Mouse (Mus musculus): ENCODE measurements around the gene Gpr142. TPM values are rescaled to one million over a fixed set of nuclear protein-coding genes. Genes with fewer than 3 reads are reported as not detected.

Gpr142 gene
- polyA plus RNA-seq, 1 experiment from 2014 or later = not detected

DNA sequence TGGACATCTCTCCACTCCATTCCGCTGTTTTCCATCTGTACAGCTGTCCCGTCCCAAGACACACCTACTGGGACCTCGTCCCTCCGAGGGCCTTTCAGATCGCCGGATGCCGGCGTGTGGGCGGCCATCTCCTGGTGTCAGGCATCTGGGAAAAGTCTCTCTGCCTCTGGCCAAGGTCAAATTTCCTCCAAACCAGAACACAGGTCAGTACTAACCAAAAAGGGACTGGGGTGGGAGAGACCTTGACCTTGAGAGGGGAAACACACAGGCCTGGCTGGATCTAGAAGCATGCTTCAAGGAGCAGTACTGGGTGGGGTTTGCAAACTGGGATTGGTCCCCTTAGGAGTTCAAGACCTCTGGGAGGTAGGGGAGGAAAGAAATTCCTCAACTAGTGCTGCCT is 9.0 kb upstream of the Gpr142 start:
- H3K9ac ChIP-seq (ENCODE audit: low read length) = no peak overlapping the region
- H3K27me3 ChIP-seq (ENCODE audit: control insufficient read depth, insufficient read depth, low read depth, low read length) = peaks cover 89% of the 10 kb centered on the region
- no peak overlapping the region for H3K4me3 ChIP-seq (ENCODE audit: low read length)
- H3K4me2 ChIP-seq (ENCODE audit: low read depth, low read length) = no peak overlapping the region
- H3K36me3 ChIP-seq (ENCODE audit: control insufficient read depth, insufficient read depth, low read length) = no peaks in the 10 kb centered on the region
- H3K27ac ChIP-seq (ENCODE audit: low read length) = no peak overlapping the region
- peaks cover 12% of the 10 kb centered on the region for H3K4me1 ChIP-seq (replicated peaks; ENCODE audit: control insufficient read depth, insufficient read depth, low read length)
- ATAC-seq (ENCODE audit: low read depth) = no peak
- 59% methylated on average over 9 of the region's 9 CpGs for whole genome bisulfite sequencing
- no peaks in the 10 kb centered on the region for H3K9me3 ChIP-seq (ENCODE audit: control insufficient read depth, low read length)

DNA sequence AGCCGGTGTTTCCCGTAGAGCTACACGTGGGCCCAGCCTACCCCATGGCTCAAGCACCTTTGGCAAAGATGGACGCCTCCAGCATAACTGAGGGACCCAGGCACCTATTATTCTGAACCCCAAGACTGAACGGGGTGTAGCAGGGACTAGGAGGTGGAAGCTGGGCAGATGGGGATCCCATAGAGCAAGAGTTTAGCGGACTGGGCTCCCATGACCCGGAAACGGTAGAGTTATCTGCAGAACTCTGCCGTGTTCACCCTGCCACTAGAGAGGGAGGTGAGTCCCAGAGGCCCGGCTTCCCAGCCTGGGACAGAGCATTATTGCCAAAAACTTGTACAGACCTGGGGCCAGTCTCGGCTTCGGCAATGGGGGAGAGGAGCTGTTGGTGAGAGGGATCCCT is 8.6 kb upstream of the Gpr142 start:
- ATAC-seq (ENCODE audit: low read depth) = no peak
- 58% methylated on average over 12 of the region's 12 CpGs for WGBS

DNA sequence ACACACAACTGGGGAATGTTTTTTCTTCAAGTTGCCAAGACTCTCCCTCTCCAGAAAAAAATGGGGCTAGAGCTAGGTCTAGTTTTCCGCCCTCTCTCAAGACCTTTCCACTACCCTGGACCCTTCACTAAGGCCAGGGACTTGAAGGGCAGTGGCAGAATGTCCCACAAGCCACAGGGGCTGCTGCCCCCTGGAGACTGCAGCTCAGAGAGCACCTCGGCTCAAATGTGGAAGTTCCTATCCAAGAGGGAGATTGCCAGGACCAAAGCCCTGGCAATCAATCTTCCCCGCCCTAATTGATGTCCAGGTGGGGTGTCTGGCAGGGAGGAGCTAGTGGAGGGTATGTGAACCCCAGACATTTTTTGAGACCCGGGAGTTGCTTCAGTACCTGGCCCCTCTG is 7.9 kb upstream of the Gpr142 start:
- WGBS = 30% methylated on average over 4 of the region's 4 CpGs
- Histone ChIP-seq H3K4me3 (ENCODE audit: low read length) (no peak overlapping the region), H3K9ac (ENCODE audit: low read length) (no peak overlapping the region), H3K27me3 (ENCODE audit: control insufficient read depth, insufficient read depth, low read depth, low read length) (peaks cover 78% of the 10 kb centered on the region), H3K4me2 (ENCODE audit: low read depth, low read length) (no peak overlapping the region), H3K27ac (ENCODE audit: low read length) (no peak overlapping the region), H3K9me3 (ENCODE audit: control insufficient read depth, low read length) (no peaks in the 10 kb centered on the region), H3K36me3 (ENCODE audit: control insufficient read depth, insufficient read depth, low read length) (no peaks in the 10 kb centered on the region), H3K4me1 (replicated peaks; ENCODE audit: control insufficient read depth, insufficient read depth, low read length) (peaks cover 17% of the 10 kb centered on the region)
- ATAC-seq (ENCODE audit: low read depth) = no peak

More for the DNA sequence above, 8.6 kb upstream of the Gpr142 start:
- H3K4me2 ChIP-seq (ENCODE audit: low read depth, low read length) = no peak overlapping the region
- H3K4me1 ChIP-seq (replicated peaks; ENCODE audit: control insufficient read depth, insufficient read depth, low read length) = peaks cover 12% of the 10 kb centered on the region
- H3K9ac ChIP-seq (ENCODE audit: low read length) = no peak overlapping the region
- peaks cover 85% of the 10 kb centered on the region for H3K27me3 ChIP-seq (ENCODE audit: control insufficient read depth, insufficient read depth, low read depth, low read length)
- no peak overlapping the region for H3K27ac ChIP-seq (ENCODE audit: low read length)
- no peaks in the 10 kb centered on the region for H3K9me3 ChIP-seq (ENCODE audit: control insufficient read depth, low read length)
- no peak overlapping the region for H3K4me3 ChIP-seq (ENCODE audit: low read length)
- H3K36me3 ChIP-seq (ENCODE audit: control insufficient read depth, insufficient read depth, low read length) = no peaks in the 10 kb centered on the region

DNA sequence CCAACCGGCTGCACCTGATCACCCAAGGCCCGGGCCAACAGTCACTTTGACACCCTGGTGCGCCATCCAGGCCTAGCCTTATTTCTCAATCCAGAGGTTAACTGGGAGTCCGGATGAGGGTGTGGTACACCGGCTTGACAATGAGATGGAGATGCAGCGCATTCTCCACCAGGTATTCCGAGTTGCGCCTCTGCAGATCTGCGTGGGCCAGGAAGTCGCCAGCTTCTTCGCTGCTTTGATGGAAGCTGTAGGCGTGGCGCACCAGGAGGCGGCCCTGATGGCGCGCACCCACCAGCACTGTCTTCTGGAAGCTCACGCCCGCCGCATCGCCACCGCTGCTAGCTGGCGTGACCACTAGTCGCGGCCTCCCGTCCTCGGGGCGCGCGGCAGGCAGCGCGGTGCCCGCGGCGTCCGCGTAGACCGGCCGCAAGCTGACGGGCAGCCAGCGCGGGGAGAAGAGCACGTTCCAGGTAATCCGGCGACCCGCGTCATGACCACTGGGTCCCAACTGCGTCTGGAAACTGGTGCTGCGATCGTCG is 7.3 kb upstream of the Gpr142 start:
- WGBS = 1% methylated on average over 50 of the region's 50 CpGs
- Histone ChIP-seq H3K27me3 (ENCODE audit: control insufficient read depth, insufficient read depth, low read depth, low read length) (peaks cover 72% of the 10 kb centered on the region), H3K9ac (ENCODE audit: low read length) (peak overlapping the region; percentile 29), H3K4me1 (replicated peaks; ENCODE audit: control insufficient read depth, insufficient read depth, low read length) (peaks cover 18% of the 10 kb centered on the region), H3K27ac (ENCODE audit: low read length) (no peak overlapping the region), H3K9me3 (ENCODE audit: control insufficient read depth, low read length) (no peaks in the 10 kb centered on the region), H3K4me2 (ENCODE audit: low read depth, low read length) (peak overlapping the region; percentile 79), H3K4me3 (ENCODE audit: low read length) (peak overlapping the region; percentile 51), H3K36me3 (ENCODE audit: control insufficient read depth, insufficient read depth, low read length) (no peaks in the 10 kb centered on the region)
- ATAC-seq (ENCODE audit: low read depth) = no peak

DNA sequence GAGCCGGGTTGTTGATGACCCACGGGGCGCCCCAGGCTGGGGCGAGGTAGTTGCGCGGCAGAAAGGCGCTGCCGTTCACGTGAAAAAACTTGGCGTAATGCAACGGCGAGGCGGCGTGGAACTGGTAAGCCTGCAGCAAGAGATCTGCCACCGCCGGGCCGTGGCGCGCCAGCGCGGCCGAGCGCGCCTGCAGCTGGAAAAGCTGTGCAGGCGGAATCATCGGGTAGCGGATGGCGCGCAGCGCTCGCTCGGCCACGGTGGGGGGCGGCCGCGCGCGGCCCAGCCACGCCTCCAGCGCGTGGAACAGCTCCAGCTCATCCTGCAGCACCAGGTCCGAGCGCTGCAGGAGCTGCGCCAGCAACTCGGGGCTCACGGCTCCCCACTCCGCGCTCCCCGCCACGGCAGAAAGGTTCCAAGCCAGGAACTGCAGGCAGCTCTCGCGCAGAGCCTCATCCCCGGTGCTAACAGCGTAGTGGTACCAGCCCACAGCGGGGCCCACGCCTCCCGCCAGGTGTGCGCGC is 6.8 kb upstream of the Gpr142 start:
- Histone ChIP-seq H3K9ac (ENCODE audit: low read length) (peak overlapping the region; percentile 29), H3K4me3 (ENCODE audit: low read length) (peak overlapping the region; percentile 51), H3K27ac (ENCODE audit: low read length) (no peak overlapping the region), H3K27me3 (ENCODE audit: control insufficient read depth, insufficient read depth, low read depth, low read length) (peaks cover 67% of the 10 kb centered on the region), H3K4me1 (replicated peaks; ENCODE audit: control insufficient read depth, insufficient read depth, low read length) (peaks cover 18% of the 10 kb centered on the region), H3K36me3 (ENCODE audit: control insufficient read depth, insufficient read depth, low read length) (no peaks in the 10 kb centered on the region), H3K9me3 (ENCODE audit: control insufficient read depth, low read length) (no peaks in the 10 kb centered on the region), H3K4me2 (ENCODE audit: low read depth, low read length) (peak overlapping the region; percentile 79)
- under 1% methylated on average over 59 of the region's 59 CpGs for WGBS
- no peak for ATAC-seq (ENCODE audit: low read depth)

DNA sequence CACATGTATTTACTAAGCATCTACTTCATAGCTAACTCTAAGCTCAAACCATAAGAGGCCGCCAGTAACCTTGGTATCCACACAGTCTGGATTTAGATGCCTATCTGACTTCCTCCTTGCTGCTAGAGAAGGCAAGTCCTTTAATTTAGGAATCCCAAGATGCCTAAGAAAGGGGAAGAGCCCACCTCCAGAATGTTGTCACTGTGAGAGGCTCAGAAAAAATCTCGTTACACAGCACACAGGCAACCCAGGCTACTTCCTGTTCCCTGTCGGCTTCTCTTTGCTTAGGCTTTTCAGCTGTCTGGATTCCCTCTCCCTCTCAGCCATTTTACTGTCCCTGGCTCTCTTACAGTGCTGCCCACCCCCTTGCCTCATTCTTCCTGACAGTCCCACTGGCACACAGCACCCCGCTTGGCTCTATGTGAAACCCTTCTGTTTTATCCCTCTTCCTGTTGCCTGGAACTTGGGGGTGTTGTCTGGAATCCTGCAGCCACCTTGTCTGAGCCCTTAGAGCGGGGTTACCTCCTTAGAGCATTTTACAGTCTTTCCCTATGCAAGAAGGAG is 5.7 kb upstream of the Gpr142 start:
- 48% methylated on average over 5 of the region's 5 CpGs for WGBS
- Histone ChIP-seq H3K27me3 (ENCODE audit: control insufficient read depth, insufficient read depth, low read depth, low read length) (peaks cover 56% of the 10 kb centered on the region), H3K4me1 (replicated peaks; ENCODE audit: control insufficient read depth, insufficient read depth, low read length) (peaks cover 18% of the 10 kb centered on the region), H3K4me2 (ENCODE audit: low read depth, low read length) (no peak overlapping the region), H3K36me3 (ENCODE audit: control insufficient read depth, insufficient read depth, low read length) (no peaks in the 10 kb centered on the region), H3K9ac (ENCODE audit: low read length) (no peak overlapping the region), H3K9me3 (ENCODE audit: control insufficient read depth, low read length) (no peaks in the 10 kb centered on the region), H3K27ac (ENCODE audit: low read length) (no peak overlapping the region), H3K4me3 (ENCODE audit: low read length) (no peak overlapping the region)
- ATAC-seq (ENCODE audit: low read depth) = no peak

DNA sequence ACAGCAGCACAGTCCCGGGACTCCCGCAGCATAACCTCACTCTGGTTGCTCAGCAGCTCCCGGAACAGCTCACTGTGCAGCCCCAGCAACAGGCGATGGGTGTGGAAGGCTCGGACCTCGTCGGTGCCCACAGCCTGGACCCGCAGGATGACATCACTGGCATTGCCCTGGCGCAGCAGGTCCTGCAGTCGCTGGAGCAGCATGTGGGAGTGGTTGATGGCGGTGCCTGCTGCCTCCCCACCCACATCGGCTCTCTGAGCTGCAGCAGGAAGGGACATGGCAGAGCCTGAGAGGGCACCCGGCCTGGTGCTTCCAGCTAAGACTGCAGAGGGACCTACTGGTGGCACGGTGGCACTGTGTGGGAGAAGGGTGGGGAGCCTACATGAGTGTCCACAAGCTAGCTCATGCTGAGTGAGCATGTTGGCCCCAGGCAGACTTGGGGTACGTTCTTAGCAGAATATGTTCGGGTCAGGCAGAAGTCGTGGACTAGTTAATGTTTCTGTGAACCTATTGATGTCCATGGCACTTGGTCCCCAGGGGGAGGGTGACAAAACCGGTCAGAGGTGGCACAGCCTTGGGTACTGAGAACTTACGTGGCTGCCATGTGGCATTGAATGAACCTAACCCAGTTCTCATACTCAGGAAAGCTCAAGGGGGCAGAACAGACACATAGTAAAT is 4.7 kb upstream of the Gpr142 start:
- no peak overlapping the region for H3K4me3 ChIP-seq (ENCODE audit: low read length)
- H3K4me1 ChIP-seq (replicated peaks; ENCODE audit: control insufficient read depth, insufficient read depth, low read length) = peaks cover 18% of the 10 kb centered on the region
- peaks cover 49% of the 10 kb centered on the region for H3K27me3 ChIP-seq (ENCODE audit: control insufficient read depth, insufficient read depth, low read depth, low read length)
- ATAC-seq (ENCODE audit: low read depth) = no peak
- WGBS = 64% methylated on average over 19 of the region's 19 CpGs
- H3K9me3 ChIP-seq (ENCODE audit: control insufficient read depth, low read length) = no peaks in the 10 kb centered on the region
- H3K27ac ChIP-seq (ENCODE audit: low read length) = no peak overlapping the region
- no peak overlapping the region for H3K4me2 ChIP-seq (ENCODE audit: low read depth, low read length)
- no peak overlapping the region for H3K9ac ChIP-seq (ENCODE audit: low read length)
- H3K36me3 ChIP-seq (ENCODE audit: control insufficient read depth, insufficient read depth, low read length) = no peaks in the 10 kb centered on the region

DNA sequence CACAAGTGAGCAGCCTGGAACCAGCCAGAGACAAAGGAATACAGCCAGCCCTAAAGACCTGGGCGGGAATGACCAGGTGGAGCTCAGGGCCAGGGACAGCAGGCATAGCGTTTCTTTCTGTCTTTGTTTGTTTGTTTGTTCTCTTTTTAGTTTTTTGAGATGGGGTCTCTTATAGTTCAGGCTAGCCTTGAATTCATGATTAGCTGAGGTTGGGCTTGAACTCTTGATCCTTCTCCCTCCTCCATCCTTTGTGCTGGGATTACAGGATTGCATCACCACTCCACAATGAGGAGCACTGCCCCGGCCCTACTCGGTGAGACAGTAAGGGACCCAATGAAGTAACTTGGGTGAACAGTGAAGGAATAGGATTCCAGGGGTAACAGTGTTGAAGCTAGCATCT is 4.0 kb upstream of the Gpr142 start:
- Histone ChIP-seq H3K27ac (ENCODE audit: low read length) (no peak overlapping the region), H3K36me3 (ENCODE audit: control insufficient read depth, insufficient read depth, low read length) (no peaks in the 10 kb centered on the region), H3K4me3 (ENCODE audit: low read length) (no peak overlapping the region), H3K27me3 (ENCODE audit: control insufficient read depth, insufficient read depth, low read depth, low read length) (peaks cover 43% of the 10 kb centered on the region), H3K9me3 (ENCODE audit: control insufficient read depth, low read length) (no peaks in the 10 kb centered on the region), H3K4me1 (replicated peaks; ENCODE audit: control insufficient read depth, insufficient read depth, low read length) (peaks cover 18% of the 10 kb centered on the region), H3K9ac (ENCODE audit: low read length) (no peak overlapping the region), H3K4me2 (ENCODE audit: low read depth, low read length) (no peak overlapping the region)
- ATAC-seq (ENCODE audit: low read depth) = no peak
- 59% methylated on average over 4 of the region's 4 CpGs for WGBS

DNA sequence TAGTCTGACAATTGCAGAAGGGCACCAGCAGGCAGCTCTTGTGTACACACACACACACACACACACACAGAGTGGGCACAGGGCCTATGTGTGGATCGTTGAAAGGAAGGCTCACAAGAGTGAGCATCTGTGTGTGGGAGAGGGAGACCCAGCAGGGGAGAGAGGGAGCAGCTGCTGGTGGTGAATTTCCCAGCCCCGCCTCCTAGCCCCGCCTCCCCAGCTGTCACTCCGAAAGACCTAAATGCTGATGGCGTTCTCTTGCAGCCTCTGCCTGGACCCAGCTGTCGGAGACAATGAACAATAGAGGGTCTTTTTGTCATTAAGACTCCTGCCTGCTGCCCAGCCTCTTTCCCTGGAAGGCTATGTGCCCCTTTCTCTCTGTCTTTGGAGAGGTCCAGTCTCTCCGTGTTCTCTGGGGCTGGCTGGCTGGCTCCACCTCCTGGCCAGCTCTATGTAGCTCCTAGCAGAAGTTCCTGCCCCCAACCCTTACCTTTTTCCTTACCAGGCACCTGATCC is 3.4 kb upstream of the Gpr142 start:
- Histone ChIP-seq H3K27me3 (ENCODE audit: control insufficient read depth, insufficient read depth, low read depth, low read length) (peaks cover 37% of the 10 kb centered on the region), H3K4me2 (ENCODE audit: low read depth, low read length) (peak overlapping the region; percentile 67), H3K9me3 (ENCODE audit: control insufficient read depth, low read length) (no peaks in the 10 kb centered on the region), H3K4me1 (replicated peaks; ENCODE audit: control insufficient read depth, insufficient read depth, low read length) (peaks cover 18% of the 10 kb centered on the region), H3K9ac (ENCODE audit: low read length) (no peak overlapping the region), H3K36me3 (ENCODE audit: control insufficient read depth, insufficient read depth, low read length) (no peaks in the 10 kb centered on the region), H3K4me3 (ENCODE audit: low read length) (peak overlapping the region; percentile 42), H3K27ac (ENCODE audit: low read length) (no peak overlapping the region)
- ATAC-seq (ENCODE audit: low read depth) = peak; percentile 77
- WGBS = 2% methylated on average over 7 of the region's 7 CpGs
